Mouse (Mus musculus) kidney, postnatal 25 days (tissue): Measurements from ENCODE around the gene Vps37b.

Source experiments
- DNase-seq, 2 experiments: peaks; one replicate each; pipeline ENCODE4 v3.0.0; 2021; ENCODE audit warnings: mixed read lengths in 2 of 2

Gene Vps37b

DNA sequence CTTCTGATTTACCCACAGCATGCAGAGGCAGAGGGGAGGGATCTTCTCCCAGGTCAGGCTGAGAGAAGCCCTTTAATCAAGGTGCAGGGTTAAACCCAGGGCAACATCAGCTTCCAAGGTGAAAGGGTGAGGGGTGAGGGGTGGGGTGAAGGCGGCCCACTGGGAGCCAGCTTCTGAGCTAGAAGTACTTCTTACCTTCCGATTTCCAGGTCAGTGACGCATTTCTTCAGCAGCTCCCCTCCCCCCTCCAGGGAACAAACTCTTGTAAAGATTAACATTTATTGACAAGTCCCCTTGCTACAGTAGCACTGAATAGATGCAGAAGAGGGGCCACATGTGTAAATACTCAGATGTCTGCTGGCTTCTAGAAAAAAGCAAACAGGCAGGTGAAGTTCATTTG lies 54.8 kb downstream of the Vps37b start:
- DNase-seq = no peak

GRCm38 (mm10) chr5:123975668-123976180 lies 56.3 kb downstream of the Vps37b start:
- peak; percentile 53 to 67 for DNase-seq

DNA sequence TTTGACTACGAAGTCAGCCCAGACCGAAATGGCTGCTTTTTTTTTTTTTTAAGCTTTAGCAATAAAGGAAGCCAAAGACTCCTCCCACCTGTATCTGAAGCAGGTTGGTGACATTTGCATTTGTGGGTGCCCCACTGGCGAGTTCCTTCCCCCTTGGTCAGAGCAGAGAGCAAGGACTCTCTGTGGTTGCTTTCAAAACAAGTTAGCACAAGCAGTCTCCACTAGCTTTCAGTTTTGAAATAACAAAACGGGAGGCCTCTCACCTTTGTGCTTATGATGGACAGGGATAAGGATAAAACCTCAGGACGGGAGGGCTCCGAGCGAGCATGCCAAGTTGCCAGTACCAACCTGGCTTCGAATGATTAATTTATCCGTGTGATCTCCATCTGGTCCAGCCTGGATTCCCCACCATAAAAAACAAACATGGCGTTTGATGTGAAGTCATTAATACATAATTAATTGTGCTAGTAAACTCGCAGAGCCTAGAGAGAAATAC lies 57.4 kb downstream of the Vps37b start:
- DNase-seq = no peak

DNA sequence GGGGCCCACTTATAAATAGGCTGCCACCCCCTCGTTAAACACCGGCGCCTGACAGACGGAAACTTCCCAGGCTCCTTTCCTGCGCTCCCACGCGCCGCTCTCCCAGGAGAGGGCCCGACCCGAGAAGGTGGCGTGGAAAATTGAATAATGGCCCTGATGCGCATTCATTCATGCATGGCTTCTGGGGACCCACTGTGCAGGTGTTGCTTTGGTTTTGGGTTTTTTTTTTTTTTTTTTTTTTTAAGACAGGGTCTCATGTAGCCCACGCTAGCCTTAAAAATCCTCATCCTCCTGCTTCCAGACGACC lies 57.9 kb downstream of the Vps37b start:
- no peak for DNase-seq

DNA sequence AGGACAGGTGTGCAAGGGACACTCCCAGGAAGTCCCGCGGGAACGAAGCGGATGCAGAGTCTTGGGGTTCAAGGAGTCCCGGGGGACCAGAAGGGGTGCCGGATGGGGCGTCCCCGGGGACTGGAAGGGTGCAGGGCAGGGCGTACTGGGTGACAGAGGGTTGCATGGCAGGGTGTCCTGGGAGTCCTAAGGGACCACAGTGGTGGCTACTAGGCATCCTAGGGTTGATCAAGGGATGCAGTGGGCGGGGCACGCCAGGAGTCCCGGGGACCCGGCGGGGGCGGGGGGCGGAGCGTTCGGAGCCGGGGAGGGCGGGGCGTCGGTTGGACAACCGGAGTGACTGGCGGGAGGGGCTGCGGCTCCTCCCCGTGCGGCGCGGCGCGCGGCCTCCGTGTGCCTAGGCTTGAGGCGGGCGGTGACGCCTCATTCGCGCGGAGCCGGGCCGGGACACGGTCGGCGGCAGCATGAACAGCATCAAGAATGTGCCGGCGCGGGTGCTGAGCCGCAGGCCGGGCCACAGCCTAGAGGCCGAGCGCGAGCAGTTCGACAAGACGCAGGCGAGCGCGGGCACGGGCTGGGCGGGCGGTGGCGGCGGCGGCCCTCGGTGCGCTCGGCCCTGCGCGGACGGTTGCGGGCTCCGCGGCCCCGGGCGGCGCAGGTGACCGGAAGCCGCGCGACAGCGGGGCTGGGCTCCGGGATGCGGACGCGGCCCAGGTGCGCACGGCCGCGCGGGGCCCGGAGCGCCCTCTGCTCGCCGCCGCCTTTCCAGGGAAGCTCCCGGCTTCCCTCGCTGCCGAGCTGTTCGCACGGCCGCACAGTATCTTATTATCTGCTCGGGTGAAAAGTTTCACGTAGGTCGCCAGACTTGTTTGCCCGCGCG lies 58.5 kb downstream of the Vps37b start, which contains the start of gene Hip1r:
Hip1r (plus strand) TSS at position 330 of the 880 bp plus-strand sequence.
- peak; percentile 91 to 95 for DNase-seq

DNA sequence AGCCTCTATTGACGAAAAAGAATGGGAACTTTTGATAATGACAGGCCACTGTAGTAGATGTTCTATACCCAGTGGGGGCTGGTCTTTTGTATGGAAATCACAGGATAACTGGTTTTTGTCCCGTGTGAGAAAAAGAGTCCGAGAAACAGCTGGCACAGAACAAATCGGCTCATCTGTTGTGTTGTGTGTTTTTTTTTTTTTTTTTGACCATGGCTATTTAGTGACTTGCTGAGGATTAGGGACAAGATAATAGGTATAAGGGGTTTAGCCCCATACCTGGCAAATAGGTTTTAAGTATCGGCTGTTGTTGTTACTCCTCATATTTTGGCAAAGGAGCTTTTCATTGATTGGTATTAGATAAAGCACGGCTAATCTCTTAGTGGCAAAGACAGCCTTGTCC lies 59.6 kb downstream of the Vps37b start:
- no peak for DNase-seq

- DNase-seq = no peak
Observed at GRCm38 (mm10) chr5:123970576-123970975, 61.5 kb downstream of the Vps37b start.

DNA sequence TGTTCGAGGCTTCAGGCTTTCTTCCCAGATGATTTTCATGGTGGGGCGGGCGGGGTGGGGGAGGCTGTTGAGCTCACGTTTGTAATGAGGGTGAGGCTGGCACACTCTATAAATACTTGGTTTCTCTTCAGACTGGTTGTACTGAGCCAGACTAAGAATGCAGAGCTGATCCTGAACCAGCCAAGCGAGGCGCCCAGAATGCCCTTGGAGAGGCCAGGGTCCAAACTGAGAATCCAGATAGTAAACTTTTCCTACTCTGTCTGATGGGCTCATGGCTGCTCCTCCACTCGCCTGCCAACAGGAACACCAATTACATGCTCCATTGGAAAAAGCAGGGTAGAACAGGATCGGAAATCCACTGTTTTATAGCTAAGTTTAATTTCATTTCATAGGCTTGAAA lies 62.9 kb downstream of the Vps37b start:
- peak; percentile 68 to 81 for DNase-seq

DNA sequence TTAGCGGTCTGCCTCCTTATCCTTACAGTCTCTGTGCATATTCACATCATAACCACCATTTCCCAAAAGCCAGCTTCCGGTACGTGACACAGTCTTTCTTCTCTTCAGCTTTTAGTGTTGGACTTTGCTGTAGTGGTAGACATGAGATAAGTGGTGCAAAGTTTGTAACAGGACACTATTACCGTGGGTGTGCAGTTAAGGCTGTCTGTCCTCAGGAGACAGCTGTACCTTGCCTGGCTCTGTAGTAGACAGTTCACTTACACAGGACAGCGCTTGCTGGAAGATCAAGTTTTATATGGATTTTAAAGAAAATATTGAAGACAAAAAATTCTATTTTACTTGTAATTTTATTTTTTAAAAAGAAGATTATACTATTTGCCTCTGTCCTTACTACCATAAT lies 63.6 kb downstream of the Vps37b start:
- no peak for DNase-seq

GRCm38 (mm10) chr5:123966759-123967158 lies 65.3 kb downstream of the Vps37b start:
- DNase-seq = no peak

GRCm38 (mm10) chr5:123964208-123964607 lies 67.9 kb downstream of the Vps37b start:
- peak in 1 of 2 experiments; percentile 27 for DNase-seq

- DNase-seq = peak in 1 of 2 experiments; percentile 10
Observed at GRCm38 (mm10) chr5:123961046-123961445, 71.0 kb downstream of the Vps37b start.

DNA sequence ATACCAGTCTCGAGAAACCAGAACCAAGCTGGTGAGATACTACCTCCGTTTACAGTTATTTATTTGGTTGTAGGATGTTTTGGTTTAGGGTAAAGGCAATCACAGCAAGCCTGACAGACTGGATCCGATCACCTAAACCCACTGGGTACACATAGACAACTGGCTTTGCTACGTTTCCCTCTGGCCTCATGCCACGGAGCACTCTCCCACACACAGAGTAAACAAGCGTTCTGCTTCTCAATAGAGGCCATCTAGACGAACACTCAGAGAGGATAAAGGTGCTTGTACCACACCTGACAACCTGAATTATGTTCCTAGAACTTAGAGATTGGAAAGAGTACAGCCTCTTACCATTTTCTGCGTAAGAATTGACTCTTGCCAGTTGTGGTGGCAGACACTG lies 71.9 kb downstream of the Vps37b start:
- DNase-seq = peak in 1 of 2 experiments; percentile 18

- DNase-seq = no peak
Observed at GRCm38 (mm10) chr5:123959018-123959417, 73.1 kb downstream of the Vps37b start.

DNA sequence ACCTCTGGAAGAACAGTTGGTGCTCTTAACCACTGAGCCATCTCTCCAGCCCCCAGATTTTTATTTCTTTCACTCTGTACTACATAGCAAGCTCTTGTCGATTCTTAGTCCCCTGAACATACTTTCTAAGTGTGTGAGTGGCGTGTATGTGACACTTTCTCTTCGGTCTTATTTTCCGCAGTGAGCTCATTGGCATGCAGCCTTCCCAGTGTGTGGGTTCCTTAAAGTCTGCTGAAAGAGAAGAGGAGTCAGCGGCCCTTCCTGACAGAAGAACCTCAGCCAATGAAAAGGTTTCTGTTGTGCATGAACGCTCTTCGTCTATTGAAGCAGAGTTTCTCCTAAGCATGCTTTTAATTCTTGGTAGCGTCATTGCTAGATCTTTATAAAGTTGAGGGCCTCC lies 74.9 kb downstream of the Vps37b start:
- DNase-seq = no peak
